Mouse (Mus musculus) neural tube, embryonic 14.5 days (tissue): Measurements from ENCODE around the gene Tyrobp. TPM values are rescaled to one million over a fixed set of nuclear protein-coding genes. Genes with fewer than 3 reads are reported as not detected.

Source experiments
- ATAC-seq: fragments of 200-750 bp; cut with Nextera tagmentation; 2 replicates; pipeline ENCODE4 v1.8.0; 2017; ENCODE audit warnings: low read depth, mild to moderate bottlenecking, moderate TSS enrichment, moderate library complexity
- H3K27ac ChIP-seq: fragments of 300-500 bp; sonication (generic); 2 replicates; pipeline ENCODE4 v1.5.1; 2014; ENCODE audit warnings: low read depth, mild to moderate bottlenecking, control low read depth, low read length, moderate library complexity, mixed read lengths
- H3K27me3 ChIP-seq: fragments of 300-500 bp; sonication (generic); 2 replicates; pipeline ENCODE4 v1.6.1; 2014; ENCODE audit warnings: low read length; ENCODE audit not compliant: control insufficient read depth, insufficient read depth
- H3K36me3 ChIP-seq: fragments of 300-500 bp; sonication (generic); 2 replicates; pipeline ENCODE4 v1.6.1; 2014; ENCODE audit warnings: low read length, mixed read lengths; ENCODE audit not compliant: control insufficient read depth, insufficient read depth
- H3K4me1 ChIP-seq: fragments of 300-500 bp; sonication (generic); 2 replicates; pipeline ENCODE4 v1.6.1; 2014; ENCODE audit warnings: low read length; ENCODE audit not compliant: control insufficient read depth, insufficient read depth
- H3K4me2 ChIP-seq: fragments of 300-500 bp; sonication (generic); 2 replicates; pipeline ENCODE4 v1.6.1; 2014; ENCODE audit warnings: mild to moderate bottlenecking, low read depth, low read length, control low read depth
- H3K4me3 ChIP-seq: fragments of 300-500 bp; sonication (generic); 2 replicates; pipeline ENCODE4 v1.5.1; 2014; ENCODE audit warnings: low read depth, low read length, control low read depth, mixed read lengths
- H3K9ac ChIP-seq: fragments of 300-500 bp; sonication (generic); replicated peaks from 2 replicates; pipeline ENCODE4 v1.6.1; 2014; ENCODE audit warnings: low read depth, mild to moderate bottlenecking, control low read depth, low read length, mixed read lengths
- H3K9me3 ChIP-seq: fragments of 300-500 bp; sonication (generic); 2 replicates; pipeline ENCODE4 v1.6.1; 2016; ENCODE audit warnings: low read length; ENCODE audit not compliant: control insufficient read depth
- WGBS: fragments of 180-500 bp; shearing (Covaris S2); extraction: QIAGEN DNeasy Blood & Tissue Kit; methylation state at CpG from one replicate; pipeline ENCODE4 v1.1.7; 2014; 5-methylcytosine and 5-hydroxymethylcytosine counted together
- polyA plus RNA-seq: library from polyadenylated mRNA; unstranded; fragments of >200 nt; fragmentation: Nextera tagmentation; extraction: Ambion mirVana; gene quantifications from 2 replicates; pipeline ENCODE4 v1.2.1, GENCODE M21; 2014

Gene Tyrobp
- polyA plus RNA-seq, result 23.3 and 39.9 TPM in 2 replicates

DNA sequence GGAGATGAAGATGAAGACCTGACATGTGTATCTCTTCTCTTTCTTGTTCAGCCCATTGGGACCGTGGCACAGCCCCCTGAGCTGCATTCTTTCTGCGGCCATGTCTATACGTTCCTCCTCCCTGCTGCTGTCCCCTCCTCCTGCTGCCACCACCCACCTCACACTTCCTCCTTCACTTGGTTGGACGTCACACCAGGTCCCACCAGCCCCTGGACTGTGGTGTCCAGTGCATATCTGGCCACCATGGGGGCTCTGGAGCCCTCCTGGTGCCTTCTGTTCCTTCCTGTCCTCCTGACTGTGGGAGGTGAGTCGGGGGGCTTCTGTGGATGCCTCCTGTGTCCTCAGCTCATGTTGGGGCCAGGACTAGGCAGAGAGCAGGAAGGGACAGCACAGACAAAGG, at the start of gene Tyrobp:
Tyrobp (plus strand) TSS at position 165 of the 400 bp plus-strand sequence.
- Histone ChIP-seq H3K4me3 (no peak within 1 kb of the TSS), H3K27me3 (no peaks in the 10 kb centered on the region), H3K27ac (no peak within 1 kb of the TSS), H3K4me2 (no peak within 1 kb of the TSS), H3K36me3 (no peaks in the 10 kb centered on the region), H3K4me1 (no peaks in the 10 kb centered on the region), H3K9me3 (no peaks in the 10 kb centered on the region), H3K9ac (no peak within 1 kb of the TSS)
- no peak for ATAC-seq
- 73% methylated on average over 5 of the region's 5 CpGs for WGBS

DNA sequence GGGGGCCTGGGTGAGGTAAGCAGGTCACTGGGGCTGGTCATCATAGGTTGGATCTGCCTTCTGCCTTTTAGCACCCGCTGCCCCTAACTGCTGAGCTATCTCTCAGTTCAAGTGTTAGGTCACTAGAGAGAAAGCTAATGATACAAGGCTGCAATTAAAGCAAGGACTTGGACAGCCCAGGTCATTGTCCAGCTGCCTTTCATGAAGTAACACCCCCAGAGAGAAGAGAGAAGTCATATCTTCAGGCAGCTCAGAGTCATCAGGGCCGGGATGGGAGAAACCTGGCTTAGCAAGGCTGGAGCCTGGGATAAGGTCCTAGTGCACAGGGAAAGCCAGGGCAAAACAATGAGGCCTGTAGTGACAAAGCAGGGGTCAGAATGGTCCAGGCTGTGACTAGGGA, 46.1 kb upstream of the Tyrobp start:
- no peaks in the 10 kb centered on the region for H3K27me3 ChIP-seq
- H3K4me1 ChIP-seq, result peaks cover 7% of the 10 kb centered on the region
- H3K9ac ChIP-seq, result no peak overlapping the region
- no peak for ATAC-seq
- H3K4me3 ChIP-seq, result no peak overlapping the region
- WGBS, result 71% methylated on average over 2 of the region's 2 CpGs
- no peaks in the 10 kb centered on the region for H3K9me3 ChIP-seq
- H3K27ac ChIP-seq, result no peak overlapping the region
- no peaks in the 10 kb centered on the region for H3K36me3 ChIP-seq
- H3K4me2 ChIP-seq, result no peak overlapping the region

DNA sequence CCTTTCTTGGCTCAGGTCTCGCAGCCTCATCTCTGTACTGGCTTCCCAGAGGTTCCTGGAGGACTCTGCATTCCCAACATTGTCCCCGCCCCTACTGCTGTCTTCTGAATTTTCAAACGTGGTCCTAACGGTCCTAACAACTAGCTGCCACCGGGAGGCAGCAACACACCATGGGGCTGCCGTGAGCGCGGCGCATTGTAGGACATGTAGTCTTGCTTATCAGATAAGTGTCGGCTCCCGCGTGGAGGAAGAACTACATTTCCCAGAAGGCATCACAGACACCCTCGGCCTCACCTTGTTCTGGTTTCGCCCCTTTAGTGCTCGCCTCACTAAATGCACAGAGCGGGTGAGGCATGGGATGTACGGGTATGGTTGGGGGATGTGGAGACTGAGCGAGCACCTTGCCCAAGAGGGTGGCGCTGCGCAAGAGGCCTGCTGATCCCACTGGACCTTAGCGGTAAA, 40.0 kb upstream of the Tyrobp start:
- Histone ChIP-seq H3K4me3 (peak overlapping the region; percentile 40), H3K36me3 (no peaks in the 10 kb centered on the region), H3K9ac (peak overlapping the region; percentile 47), H3K27ac (peak overlapping the region; percentile 81), H3K4me2 (peak overlapping the region; percentile 48), H3K27me3 (no peaks in the 10 kb centered on the region), H3K9me3 (no peaks in the 10 kb centered on the region), H3K4me1 (no peaks in the 10 kb centered on the region)
- under 1% methylated on average over 21 of the region's 21 CpGs for WGBS
- peak; percentile 100 for ATAC-seq

DNA sequence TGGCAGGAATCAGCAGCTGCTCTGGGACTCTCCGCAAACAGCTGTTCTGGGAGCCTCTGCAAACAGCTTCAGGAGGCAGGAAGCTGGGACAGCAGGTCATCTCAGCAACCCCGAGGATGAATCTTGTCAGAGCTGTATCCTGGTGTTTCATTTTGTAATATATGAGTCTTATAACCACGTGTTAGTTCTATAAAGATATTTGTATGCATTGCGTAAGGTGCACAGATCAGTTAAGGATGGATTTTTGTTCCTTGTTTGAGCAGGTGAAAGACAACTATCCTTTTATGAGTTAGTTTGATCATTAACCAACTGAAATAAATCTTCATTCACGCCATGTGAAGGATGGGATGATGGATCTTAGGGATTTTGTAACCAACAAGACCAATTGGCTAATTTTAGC, 33.5 kb upstream of the Tyrobp start:
- no peaks in the 10 kb centered on the region for H3K27me3 ChIP-seq
- no peaks in the 10 kb centered on the region for H3K36me3 ChIP-seq
- H3K4me3 ChIP-seq, result no peak overlapping the region
- no peaks in the 10 kb centered on the region for H3K9me3 ChIP-seq
- no peak overlapping the region for H3K27ac ChIP-seq
- no peak overlapping the region for H3K9ac ChIP-seq
- no peak overlapping the region for H3K4me2 ChIP-seq
- WGBS, result 66% methylated on average over 5 of the region's 5 CpGs
- H3K4me1 ChIP-seq, result no peaks in the 10 kb centered on the region
- ATAC-seq, result no peak

DNA sequence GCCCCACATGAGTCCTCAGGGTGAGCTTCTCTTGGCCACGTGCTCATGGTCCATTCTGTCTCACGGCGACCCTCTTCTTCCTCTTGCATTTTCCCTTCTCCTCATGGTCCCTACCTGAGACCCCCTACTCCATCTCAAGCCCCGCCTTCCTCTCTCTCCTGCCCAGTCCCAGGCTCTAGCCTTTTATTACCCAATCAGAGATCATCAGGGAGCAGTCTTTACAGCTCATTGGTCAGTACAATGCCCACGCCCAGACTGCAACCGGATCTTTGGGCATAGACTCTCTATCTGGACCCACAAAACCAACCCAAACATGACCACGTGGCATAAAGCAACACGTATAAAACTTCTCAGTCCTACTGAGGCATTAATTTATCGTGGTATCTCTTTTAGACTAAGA, 29.5 kb upstream of the Tyrobp start:
- no peak for ATAC-seq
- Histone ChIP-seq H3K27ac (no peak overlapping the region), H3K4me1 (no peaks in the 10 kb centered on the region), H3K27me3 (no peaks in the 10 kb centered on the region), H3K4me3 (no peak overlapping the region), H3K36me3 (no peaks in the 10 kb centered on the region), H3K4me2 (no peak overlapping the region), H3K9me3 (no peaks in the 10 kb centered on the region), H3K9ac (no peak overlapping the region)
- WGBS, result 87% methylated on average over 9 of the region's 9 CpGs

DNA sequence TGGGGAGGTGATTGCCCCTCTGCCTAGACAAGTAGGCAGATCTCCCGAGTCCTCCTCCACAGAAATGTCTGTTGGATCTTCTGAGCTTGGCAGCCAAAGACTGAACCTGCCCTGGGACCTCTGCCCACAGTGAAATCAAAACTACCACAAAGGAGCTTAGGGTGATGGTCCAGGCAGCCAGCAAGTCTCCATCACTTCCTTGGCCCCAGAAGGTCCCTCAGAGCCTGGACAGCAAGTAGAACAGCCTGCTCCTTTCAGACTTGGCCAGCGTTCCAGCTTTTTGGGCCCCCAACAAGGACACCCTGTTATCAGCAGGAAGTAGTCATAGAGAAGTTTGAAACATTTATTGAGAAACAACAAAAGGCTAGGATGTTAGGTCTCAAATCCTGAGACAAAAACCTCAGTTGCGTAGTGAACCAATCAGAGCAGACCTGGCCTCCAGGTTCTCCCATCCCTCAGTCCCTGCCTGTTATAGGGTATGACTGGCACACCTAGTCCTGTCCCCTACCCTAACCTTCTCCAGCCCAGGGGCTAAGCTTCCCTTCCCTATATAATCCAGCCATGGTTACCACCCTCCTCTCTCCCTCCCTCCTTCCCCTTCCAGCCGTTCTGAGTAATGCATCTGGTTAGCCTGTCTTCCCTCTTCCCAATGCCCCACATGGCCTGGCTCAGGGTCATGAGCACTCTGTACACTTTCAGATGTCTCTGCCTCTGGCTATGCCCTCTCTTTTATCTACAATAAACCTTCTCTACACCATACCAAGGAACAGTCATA, 20.6 kb upstream of the Tyrobp start:
- Histone ChIP-seq H3K4me3 (no peak overlapping the region), H3K9me3 (no peaks in the 10 kb centered on the region), H3K27ac (no peak overlapping the region), H3K27me3 (no peaks in the 10 kb centered on the region), H3K9ac (no peak overlapping the region), H3K36me3 (no peaks in the 10 kb centered on the region), H3K4me1 (no peaks in the 10 kb centered on the region), H3K4me2 (no peak overlapping the region)
- 72% methylated on average over 4 of the region's 4 CpGs for WGBS
- no peak for ATAC-seq

DNA sequence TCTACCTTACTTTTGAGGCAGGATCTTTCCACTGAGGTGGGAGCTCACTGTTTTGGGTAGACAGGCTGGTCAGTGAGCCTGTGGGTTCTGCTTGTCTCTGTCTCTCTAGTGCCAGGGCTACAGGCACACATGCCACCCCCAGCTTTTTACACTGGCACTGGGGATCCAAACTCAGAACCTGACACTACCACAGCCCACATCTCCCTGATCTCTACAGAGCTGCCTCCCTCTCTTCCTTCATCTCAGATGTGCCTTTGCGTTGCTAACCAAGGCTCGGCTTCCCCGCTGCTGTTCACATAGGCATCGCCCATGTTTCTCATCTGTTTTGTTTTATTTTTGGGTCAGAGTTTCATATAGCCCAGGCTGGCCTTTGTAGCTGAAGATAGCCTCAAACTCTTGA, 19.9 kb upstream of the Tyrobp start:
- Histone ChIP-seq H3K9ac (no peak overlapping the region), H3K27me3 (no peaks in the 10 kb centered on the region), H3K36me3 (no peaks in the 10 kb centered on the region), H3K4me3 (no peak overlapping the region), H3K27ac (no peak overlapping the region), H3K9me3 (no peaks in the 10 kb centered on the region), H3K4me1 (no peaks in the 10 kb centered on the region), H3K4me2 (no peak overlapping the region)
- no peak for ATAC-seq
- 93% methylated on average over 4 of the region's 4 CpGs for WGBS

DNA sequence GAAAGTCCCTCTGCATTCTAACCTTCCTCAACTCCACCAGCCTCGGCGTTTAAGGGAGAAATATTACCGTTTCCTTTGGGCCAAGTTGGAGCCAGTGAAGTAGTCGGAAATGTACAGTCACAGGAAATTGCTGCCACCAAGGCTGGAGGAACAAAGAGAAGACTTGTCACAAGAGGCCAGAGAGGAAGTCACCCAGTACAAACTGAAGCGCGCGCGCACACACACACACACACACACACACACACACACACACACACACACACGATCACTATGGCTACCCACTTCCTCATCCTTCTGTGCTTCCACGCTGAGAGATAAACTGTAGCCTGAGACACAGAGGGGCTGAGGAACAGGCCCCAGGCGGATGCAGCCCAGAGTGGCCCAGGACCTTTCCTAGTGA, 19.2 kb upstream of the Tyrobp start:
- WGBS, result 63% methylated on average over 10 of the region's 11 CpGs
- Histone ChIP-seq H3K36me3 (no peaks in the 10 kb centered on the region), H3K27me3 (no peaks in the 10 kb centered on the region), H3K4me3 (no peak overlapping the region), H3K4me2 (no peak overlapping the region), H3K4me1 (0 out of 2 replicates have a peak, but pooled peaks cover 3% of the 10 kb centered on the region), H3K9me3 (no peaks in the 10 kb centered on the region), H3K27ac (no peak overlapping the region), H3K9ac (no peak overlapping the region)
- no peak for ATAC-seq

DNA sequence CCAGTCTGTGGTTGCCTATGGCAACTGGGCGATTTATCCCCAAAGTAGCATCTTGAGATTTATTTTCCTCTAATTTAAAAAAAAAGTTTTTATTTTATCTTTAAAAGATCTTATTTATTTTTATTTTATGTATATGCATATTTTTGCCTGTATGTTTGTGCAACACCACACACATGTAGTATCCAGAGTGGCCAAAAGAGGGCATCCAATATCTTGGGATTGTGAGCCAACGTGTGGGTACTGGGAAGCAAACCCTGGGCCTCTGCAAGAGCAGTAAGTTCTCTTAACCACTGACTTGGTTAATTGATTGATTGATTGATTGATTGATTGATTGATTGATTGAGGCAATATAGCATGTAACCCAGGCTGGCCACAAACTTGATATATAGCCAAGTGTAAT, 18.7 kb upstream of the Tyrobp start:
- no peak overlapping the region for H3K4me3 ChIP-seq
- H3K36me3 ChIP-seq, result no peaks in the 10 kb centered on the region
- no peak overlapping the region for H3K27ac ChIP-seq
- H3K4me1 ChIP-seq, result 0 out of 2 replicates have a peak, but pooled peaks cover 3% of the 10 kb centered on the region
- no peaks in the 10 kb centered on the region for H3K27me3 ChIP-seq
- ATAC-seq, result no peak
- H3K4me2 ChIP-seq, result no peak overlapping the region
- WGBS, result 49% methylated on average over 2 of the region's 2 CpGs
- no peak overlapping the region for H3K9ac ChIP-seq
- H3K9me3 ChIP-seq, result no peaks in the 10 kb centered on the region
